Mouse (Mus musculus): ENCODE measurements at regions not wholly inside any gene's neighbourhood (a gene's known extent, or its start where the extent isn't known, plus 50 kb on each side); places are given as distances from the start of the nearest gene placed in this dataset.

GRCm38 (mm10) chr10:119054191-119055175, 184.5 kb upstream of the Dyrk2 start:
- DNase-seq = no peak

DNA sequence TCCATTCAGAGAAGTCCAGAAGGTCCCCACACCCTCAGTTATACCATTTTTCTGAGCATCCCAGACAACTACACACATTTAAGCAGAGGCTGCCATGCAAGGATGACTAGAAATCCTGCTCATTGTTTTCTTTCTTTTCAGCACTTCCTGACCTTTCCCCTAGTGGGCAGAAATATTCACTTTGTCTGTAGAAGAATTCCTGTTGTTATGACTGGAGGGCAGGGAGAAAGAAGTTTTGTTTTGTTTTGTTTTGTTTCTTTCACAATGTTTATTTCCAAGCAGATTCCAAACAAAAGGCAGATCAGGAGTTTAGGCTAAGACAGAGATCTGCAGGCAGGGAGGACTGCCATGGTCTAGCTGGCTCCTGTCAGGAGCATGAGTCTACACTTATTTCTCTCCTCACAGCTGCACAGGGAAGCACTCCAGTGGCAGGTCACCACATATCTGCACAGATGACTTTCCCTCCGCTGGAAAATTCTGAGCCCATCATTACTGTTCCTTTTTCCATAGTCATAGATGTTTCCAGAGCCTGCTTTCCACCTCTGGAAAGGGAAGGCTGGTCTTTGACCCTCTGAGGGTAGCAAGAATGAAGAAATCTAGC, 182.5 kb upstream of the Dyrk2 start:
- DNase-seq = no peak

DNA sequence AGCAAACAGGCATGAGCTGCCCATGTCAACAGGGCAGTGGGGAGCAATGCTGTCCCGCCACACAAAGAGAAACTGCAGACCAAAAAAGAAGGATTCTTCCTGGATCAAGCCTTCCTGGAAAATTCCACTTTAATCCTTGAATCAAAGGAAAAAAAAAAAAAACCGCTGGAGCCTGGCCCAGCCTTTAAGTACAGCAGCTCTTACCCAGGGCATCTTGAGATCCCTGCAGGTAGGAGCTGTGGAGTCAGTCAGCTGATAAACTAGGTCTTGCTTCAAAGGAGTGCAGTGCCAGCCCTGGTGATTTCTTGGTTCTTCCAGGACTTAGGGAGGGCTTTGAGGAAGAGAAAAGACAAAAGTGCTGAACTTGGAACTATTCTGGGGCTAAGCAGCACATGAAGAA, 181.6 kb upstream of the Dyrk2 start:
- no peak for DNase-seq

GRCm38 (mm10) chr10:119050017-119050685, 180.1 kb upstream of the Dyrk2 start:
- DNase-seq = no peak

GRCm38 (mm10) chr10:119048643-119049420, 178.8 kb upstream of the Dyrk2 start:
- DNase-seq = no peak

GRCm38 (mm10) chr10:119045059-119045458, 175.1 kb upstream of the Dyrk2 start:
- no peak for DNase-seq

- DNase-seq = no peak
These were observed 173.1 kb upstream of the Dyrk2 start for GRCm38 (mm10) chr10:119043069-119043468.

DNA sequence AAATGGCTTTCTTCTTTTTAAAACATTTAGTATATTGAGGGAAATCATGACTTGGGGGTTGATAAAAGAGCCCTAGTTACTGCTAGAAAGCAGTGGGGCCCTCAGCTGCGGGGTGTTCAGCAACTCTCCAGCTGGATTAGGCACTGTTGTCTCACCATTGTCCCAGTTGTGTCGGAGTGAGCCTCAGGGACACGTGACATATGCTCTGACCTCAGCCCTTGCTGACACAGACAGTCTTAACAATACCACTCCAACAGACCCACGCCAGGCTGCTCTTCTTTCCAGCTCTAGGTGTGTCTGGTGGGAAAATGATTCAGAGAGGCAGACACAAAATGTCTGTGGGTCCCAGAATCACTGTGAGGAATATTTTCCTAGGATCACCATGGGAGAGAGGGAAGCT, 170.2 kb upstream of the Dyrk2 start:
- DNase-seq = no peak

GRCm38 (mm10) chr10:119039732-119040131, 169.7 kb upstream of the Dyrk2 start:
- DNase-seq = no peak

DNA sequence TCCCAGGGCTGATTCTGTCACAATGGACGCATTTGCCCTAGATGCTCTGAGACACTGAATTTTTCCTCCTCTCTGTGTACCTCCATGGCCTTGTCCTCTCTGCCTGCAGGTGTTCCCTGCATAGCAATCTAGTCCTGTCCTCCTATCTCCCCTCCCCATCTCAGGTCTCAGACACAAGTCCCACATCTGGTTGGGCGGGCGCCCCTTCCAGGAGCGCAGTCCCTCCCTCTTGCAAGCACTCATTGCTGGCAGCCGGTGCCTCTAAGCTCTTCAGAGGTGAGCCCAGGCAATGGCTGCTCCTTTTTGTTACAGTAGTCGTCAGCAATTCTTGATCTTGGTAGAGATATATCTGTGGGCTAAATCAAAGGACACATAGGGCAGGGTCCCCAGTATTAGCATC, 169.0 kb upstream of the Dyrk2 start:
- DNase-seq = no peak

DNA sequence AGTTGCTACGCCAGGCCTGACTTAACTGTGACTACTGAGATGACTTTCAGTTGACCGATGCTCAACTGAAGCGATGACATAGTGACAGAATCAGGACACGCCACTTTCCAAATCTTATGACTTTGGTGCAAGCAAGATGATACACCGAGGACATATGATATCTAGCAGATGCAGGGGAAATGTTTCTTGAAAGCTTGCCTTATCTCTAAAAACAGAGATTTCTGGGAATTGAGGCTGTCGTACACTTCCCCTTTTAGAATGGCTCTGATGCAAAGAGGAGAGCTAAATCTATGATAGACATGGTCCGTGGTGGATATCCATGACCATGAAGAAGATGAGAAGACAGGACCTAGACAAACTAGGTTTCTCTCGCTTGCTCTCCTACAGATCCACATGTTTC, 167.8 kb upstream of the Dyrk2 start:
- no peak for DNase-seq

DNA sequence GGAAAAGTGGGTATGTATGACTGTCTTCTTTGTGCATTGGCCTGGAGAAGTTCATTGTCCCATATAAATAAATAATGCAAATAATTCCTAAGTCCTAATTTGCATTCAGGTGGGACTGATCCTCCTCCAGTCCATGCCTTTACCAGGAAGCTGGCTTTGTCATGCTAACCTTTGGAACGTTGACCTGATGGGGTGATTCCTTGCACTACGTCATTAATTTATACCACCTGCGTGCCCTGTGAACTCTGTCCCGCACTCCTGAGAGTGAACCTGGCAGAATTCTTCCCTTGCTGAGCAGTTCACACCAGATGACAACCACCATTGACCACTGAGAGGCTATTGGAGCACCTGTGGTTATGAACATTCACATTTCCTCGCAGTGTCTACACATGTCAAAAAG, 165.9 kb upstream of the Dyrk2 start:
- no peak for DNase-seq

- DNase-seq = no peak
These were observed 164.4 kb upstream of the Dyrk2 start for GRCm38 (mm10) chr10:119034396-119034795.

DNA sequence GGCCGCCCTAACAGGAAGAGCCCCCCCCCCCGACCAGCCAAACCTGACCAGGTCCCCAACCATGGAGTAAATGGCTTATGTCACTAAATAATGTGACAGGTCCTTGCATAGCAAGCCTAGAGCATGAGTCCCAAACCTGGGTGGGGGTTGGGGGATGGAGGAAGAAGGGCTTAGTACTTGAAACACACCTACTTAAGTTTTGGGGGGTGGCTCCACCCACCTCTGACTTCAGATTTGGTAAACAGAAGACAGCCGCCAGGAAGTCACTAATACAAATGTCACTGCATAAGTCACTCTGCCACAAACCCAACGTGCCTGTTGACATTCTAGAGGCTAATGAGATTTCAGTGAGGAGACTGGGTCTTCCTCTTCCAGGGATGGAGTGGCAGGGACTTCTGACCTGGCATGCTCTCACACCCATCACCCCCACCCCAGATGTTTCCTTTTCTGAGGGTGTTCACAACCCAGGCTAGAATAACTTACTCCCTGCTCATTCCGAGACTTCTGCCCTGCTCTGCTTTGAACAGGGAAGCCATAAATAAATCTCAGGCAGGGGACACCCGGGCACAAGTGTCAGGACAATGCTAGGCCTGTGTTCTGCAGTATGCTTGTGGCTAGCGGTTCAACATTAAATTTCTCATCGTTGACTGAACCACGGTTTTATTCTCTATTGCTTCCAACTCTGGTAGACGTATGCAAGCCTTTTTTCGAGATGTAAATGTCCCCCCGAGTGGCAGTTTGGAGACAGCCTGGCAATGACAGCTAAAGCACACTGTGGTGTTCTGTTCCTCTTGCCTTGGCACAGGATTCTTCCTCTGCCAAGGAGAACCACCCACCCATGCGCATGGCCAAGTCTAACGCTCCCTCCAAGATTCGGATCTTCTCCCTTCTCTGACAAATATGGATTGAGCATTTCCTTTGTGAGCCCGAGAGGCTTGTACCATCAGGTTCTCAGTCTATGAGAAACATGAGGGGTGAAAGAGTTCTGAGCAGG, 161.6 kb upstream of the Dyrk2 start:
- DNase-seq = no peak

GRCm38 (mm10) chr10:119028480-119029137, 158.6 kb upstream of the Dyrk2 start:
- no peak for DNase-seq

DNA sequence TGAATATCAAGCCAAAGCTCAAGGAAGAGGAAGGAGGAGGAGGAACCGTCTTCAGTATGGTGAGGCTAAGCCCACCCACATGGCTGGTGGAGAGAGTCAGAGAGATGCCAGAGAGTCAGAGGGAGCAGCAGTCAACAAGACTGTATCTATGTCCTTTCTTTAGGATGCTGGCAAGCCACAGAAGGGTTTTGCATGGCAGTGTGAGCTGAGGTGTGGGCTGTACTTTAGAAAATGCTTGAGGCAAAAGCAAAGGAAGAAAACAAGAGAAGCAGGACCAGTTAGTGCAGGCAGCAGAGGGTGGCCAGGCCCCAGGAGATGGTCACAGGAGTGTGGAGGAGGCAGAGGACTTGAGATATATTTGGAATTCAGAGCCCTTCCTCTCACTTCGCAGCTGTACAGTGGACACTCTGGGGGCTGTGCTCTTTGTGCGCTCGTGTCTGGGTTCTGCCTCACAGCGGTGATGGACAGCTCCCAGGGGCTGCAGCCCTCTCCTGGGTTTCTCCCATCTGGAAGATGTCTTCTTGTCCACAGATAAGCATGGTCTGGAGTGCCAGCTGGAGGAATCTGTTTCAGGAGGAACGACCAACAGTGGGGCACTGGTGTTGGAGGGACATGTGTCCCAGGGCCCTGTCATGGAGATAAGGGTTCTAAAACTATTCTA, 157.4 kb upstream of the Dyrk2 start:
- no peak for DNase-seq

GRCm38 (mm10) chr10:119026291-119026690, 156.3 kb upstream of the Dyrk2 start:
- DNase-seq = no peak

DNA sequence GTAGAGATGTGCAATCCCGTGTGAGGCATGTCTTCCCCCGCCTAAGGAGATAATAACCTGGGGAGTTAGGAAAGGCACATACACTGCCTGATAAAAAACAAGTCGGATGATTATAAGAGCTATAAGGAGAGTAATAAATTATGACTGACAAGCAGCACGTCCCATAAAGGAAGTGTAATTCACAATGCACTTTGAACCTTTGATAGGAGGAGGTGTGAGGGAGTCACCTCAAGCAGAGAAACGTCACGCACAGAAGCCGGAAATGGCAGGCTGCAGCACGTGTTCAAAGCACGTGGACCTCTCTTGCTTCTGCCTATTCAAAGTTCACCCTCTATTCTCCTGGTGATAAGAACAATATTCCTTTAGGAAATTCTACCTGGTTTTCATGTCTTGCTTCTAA, 154.4 kb upstream of the Dyrk2 start:
- no peak for DNase-seq

DNA sequence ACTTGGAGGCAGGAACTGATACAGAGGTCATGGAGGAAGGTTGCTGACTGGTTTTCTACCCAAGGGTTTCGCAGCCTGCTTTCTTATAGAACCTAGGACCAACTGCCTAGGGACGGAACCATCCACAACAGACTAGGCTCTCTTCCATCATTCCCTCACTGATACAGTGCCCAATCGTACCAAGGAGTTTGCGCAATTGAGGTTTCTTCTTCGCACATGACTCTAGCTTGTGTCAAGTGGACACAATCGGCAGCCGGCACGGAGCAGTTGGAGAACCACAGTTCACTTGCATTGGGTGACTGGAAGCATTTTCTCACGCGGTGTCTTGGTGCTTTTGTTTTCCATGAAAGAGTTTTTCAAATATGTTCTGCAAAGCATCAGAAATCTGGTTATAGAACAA, 149.1 kb upstream of the Dyrk2 start:
- no peak for DNase-seq

DNA sequence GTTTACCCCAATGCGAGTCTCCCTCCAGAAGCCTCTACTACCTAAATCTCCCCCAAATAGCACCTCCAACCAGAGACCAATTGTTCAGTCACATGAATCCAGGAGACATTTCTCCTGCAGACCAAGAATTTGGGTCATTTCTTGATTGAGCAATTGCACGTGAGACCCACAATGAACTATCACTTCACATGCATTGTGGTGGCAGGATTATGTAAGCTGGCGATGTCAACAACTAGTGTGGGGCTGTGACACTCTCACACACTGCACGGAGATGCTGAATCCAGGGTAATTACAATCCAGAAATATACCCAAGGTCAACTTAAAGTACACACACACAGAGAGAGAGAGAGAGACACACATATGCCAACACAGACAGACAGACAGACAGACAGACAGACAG, 148.5 kb upstream of the Dyrk2 start:
- no peak for DNase-seq

DNA sequence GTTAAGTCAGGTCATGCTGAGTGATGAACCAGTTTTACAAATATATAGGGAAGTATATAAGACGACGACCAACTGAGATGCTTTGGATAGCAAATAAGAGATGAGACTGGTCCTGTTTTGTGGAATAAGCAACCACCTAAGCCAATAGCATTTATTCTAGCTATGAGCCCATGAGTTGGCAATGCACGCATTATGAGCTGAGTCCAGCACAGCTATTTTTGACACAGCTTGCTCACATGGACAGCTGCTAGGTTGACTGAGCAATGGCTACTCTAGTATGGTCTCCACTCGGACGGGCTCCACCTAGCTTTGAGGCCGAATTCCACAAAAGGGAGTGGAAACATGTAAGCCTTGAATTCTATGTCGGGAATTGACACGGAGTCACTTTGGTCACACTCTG, 146.1 kb upstream of the Dyrk2 start:
- no peak for DNase-seq
